Mouse (Mus musculus) hindbrain, embryonic 16.5 days (tissue): ENCODE data around the gene Gm45713. TPM values are rescaled to one million over a fixed set of nuclear protein-coding genes. Genes with fewer than 3 reads are reported as not detected.
A peak's percentile ranks its signal among the peaks of the same experiment; 100 is the strongest.

Source experiments
- ATAC-seq: fragments of 200-750 bp; cut with Nextera tagmentation; 2 replicates; pipeline ENCODE4 v1.8.0; 2017; ENCODE audit warnings: moderate TSS enrichment, moderate library complexity
- H3K27ac ChIP-seq: fragments of 300-500 bp; sonication (generic); 2 replicates; pipeline ENCODE4 v1.5.1; 2014; ENCODE audit warnings: low read depth, mild to moderate bottlenecking, control low read depth, low read length, moderate library complexity
- H3K27me3 ChIP-seq: fragments of 300-500 bp; sonication (generic); replicated peaks from 2 replicates; pipeline ENCODE4 v1.6.1; 2014; ENCODE audit warnings: low read length; ENCODE audit not compliant: control insufficient read depth, insufficient read depth
- H3K36me3 ChIP-seq: fragments of 300-500 bp; sonication (generic); 2 replicates; pipeline ENCODE4 v1.6.1; 2014; ENCODE audit warnings: mild to moderate bottlenecking, low read length, moderate library complexity, mixed read lengths; ENCODE audit not compliant: control insufficient read depth, insufficient read depth
- H3K4me1 ChIP-seq: fragments of 300-500 bp; sonication (generic); 2 replicates; pipeline ENCODE4 v1.6.1; 2014; ENCODE audit warnings: low read depth, low read length; ENCODE audit not compliant: control insufficient read depth, insufficient read depth
- H3K4me2 ChIP-seq: fragments of 300-500 bp; sonication (generic); 2 replicates; pipeline ENCODE4 v1.6.1; 2014; ENCODE audit warnings: mild to moderate bottlenecking, low read length, control low read depth, moderate library complexity
- H3K4me3 ChIP-seq: fragments of 300-500 bp; sonication (generic); 2 replicates; pipeline ENCODE4 v1.5.1; 2014; ENCODE audit warnings: mild to moderate bottlenecking, low read length, control low read depth, moderate library complexity
- H3K9ac ChIP-seq: fragments of 300-500 bp; sonication (generic); 2 replicates; pipeline ENCODE4 v1.6.1; 2014; ENCODE audit warnings: low read depth, mild to moderate bottlenecking, control low read depth, low read length, moderate library complexity
- H3K9me3 ChIP-seq: fragments of 300-500 bp; sonication (generic); 2 replicates; pipeline ENCODE4 v1.6.1; 2014; ENCODE audit warnings: mild to moderate bottlenecking, low read length, moderate library complexity; ENCODE audit not compliant: control insufficient read depth
- whole genome bisulfite sequencing: fragments of 180-500 bp; shearing (Covaris S2); extraction: QIAGEN DNeasy Blood & Tissue Kit; methylation state at CpG from one replicate; pipeline ENCODE4 v1.1.7; 2014; 5-methylcytosine and 5-hydroxymethylcytosine counted together
- polyA plus RNA-seq: library from polyadenylated mRNA; unstranded; fragments of >200 nt; fragmentation: Nextera tagmentation; extraction: Ambion mirVana; gene quantifications from 2 replicates; pipeline ENCODE4 v1.2.1, GENCODE M21; 2015

The Gm45713 gene
- polyA plus RNA-seq, 1 experiment from 2014 or later, result 0.16 TPM

DNA sequence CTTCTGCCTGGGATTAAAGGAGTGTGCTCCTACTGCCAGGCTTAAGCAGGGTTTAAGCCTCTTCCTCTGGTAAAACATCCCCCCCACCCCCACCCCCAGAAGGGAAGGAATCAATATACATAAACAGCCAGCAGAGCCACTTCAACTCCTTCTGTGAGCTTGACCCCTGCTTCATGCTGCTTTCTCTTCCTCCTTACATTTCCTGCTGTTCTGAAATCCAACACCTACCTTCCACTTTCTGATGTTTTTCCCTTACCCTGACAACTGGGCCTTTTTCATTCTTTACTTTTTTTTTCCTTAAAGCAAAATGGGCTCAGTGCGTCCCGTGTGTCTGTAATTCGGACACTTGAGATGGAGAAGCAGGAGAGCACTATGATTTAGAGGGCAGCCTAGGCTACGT is 14.3 kb upstream of the Gm45713 start:
- peaks cover 9% of the 10 kb centered on the region for H3K4me1 ChIP-seq
- no peaks in the 10 kb centered on the region for H3K9me3 ChIP-seq
- H3K36me3 ChIP-seq, result no peaks in the 10 kb centered on the region
- H3K9ac ChIP-seq, result no peak overlapping the region
- WGBS, result 70% methylated on average over 4 of the region's 4 CpGs
- no peak overlapping the region for H3K27ac ChIP-seq
- no peak overlapping the region for H3K4me2 ChIP-seq
- no peaks in the 10 kb centered on the region for H3K27me3 ChIP-seq
- H3K4me3 ChIP-seq, result no peak overlapping the region
- ATAC-seq, result no peak

DNA sequence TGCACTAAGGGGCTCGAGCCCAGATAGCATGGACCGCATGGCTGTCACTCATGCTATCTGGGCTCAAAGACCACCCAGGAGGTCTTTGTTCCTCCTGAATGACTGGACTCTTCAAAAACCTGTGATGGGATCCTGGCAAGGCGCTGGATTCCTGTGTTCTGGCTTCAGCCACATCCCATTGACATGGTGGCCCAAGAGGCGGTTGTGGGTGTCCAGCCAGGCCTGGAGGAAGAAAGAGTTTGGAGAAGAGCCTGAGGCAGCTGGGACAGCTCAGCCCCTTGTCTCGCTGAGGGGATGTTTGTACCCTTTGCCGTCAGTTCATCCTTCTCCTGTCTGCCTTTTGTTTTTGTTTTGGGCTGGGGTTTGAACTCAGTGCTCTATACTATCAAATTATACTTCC is 13.5 kb upstream of the Gm45713 start:
- Histone ChIP-seq H3K36me3 (no peaks in the 10 kb centered on the region), H3K4me3 (no peak overlapping the region), H3K9ac (no peak overlapping the region), H3K27me3 (no peaks in the 10 kb centered on the region), H3K27ac (no peak overlapping the region), H3K9me3 (no peaks in the 10 kb centered on the region), H3K4me1 (peaks cover 5% of the 10 kb centered on the region), H3K4me2 (no peak overlapping the region)
- no peak for ATAC-seq
- 25% methylated on average over 6 of the region's 6 CpGs for WGBS

DNA sequence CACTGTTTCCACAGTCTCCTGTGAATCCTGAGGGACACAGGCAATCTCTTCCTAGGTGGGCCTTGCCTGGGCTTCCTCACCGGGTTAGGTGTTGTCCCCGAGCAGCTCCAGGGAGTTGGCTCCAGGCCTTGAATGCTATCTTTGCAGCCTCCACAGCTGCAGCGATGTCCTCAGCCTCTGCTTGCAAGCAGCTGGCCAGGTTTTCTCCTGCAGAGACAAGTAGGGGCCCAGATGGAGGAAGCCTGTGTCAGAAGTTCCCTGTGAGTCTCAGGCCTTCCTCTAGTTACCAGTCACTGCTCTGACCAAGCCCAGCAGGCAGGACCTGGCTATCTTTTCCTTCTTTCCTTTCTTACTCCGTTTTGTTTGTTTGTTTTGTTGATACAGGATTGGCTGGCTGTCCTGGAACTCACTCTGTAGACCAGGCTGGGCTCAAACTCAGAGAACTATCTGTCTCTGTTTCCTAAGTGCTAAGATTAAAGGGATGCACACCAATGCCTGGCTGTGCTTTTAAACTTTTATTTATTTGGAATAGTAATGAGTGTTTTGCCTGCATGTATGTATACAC is 12.6 kb upstream of the Gm45713 start:
- ATAC-seq, result no peak
- H3K4me2 ChIP-seq, result no peak overlapping the region
- no peaks in the 10 kb centered on the region for H3K36me3 ChIP-seq
- WGBS, result 66% methylated on average over 4 of the region's 4 CpGs
- H3K4me1 ChIP-seq, result peaks cover 4% of the 10 kb centered on the region
- no peaks in the 10 kb centered on the region for H3K27me3 ChIP-seq
- H3K9ac ChIP-seq, result no peak overlapping the region
- no peak overlapping the region for H3K27ac ChIP-seq
- H3K4me3 ChIP-seq, result no peak overlapping the region
- H3K9me3 ChIP-seq, result no peaks in the 10 kb centered on the region

DNA sequence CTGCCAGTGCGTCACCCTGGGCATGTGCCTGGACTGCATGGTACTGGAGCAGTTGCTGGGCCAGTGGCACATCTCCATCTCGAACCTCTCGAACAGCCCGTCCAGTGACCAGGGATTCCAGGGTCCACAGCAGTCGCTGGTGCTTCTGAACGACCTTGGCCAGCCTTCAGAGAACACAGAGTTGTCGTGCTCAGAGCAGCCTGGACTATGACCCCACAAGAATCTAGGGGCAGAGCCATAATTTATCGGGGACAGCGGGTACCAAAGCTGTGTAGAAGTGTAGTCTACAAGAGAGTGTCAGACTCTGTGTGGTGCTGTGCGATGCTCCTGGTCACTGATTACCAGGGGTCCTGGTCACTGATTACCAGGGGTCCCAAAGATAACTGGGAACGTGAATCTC is 11.9 kb upstream of the Gm45713 start:
- H3K4me3 ChIP-seq, result no peak overlapping the region
- H3K27ac ChIP-seq, result no peak overlapping the region
- no peaks in the 10 kb centered on the region for H3K27me3 ChIP-seq
- 89% methylated on average over 11 of the region's 11 CpGs for WGBS
- ATAC-seq, result no peak
- H3K4me1 ChIP-seq, result no peaks in the 10 kb centered on the region; the same call in 1 of the 2 replicates
- H3K36me3 ChIP-seq, result no peaks in the 10 kb centered on the region
- H3K4me2 ChIP-seq, result no peak overlapping the region
- no peaks in the 10 kb centered on the region for H3K9me3 ChIP-seq
- H3K9ac ChIP-seq, result no peak overlapping the region

DNA sequence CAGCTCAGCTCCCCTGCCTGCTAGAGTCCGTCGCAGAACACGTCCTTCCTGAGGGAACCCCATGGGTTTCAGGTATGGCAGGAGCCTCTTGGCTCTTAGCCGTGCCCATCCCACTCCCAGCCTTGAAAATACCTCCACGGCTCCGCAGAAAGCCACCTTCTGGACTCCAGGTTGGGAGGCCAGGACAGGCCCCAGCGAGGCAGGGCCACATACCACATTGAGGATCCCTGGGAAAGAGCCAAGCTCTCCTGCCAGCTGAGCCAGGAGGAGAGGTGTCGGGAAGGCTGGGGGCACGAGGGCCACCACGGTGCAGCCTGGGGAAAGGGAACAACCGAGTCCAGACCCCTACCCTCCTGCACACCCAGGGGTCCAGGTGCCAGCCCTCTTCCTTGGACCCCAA is 11.2 kb upstream of the Gm45713 start:
- H3K4me3 ChIP-seq, result no peak overlapping the region
- no peak overlapping the region for H3K9ac ChIP-seq
- no peaks in the 10 kb centered on the region for H3K27me3 ChIP-seq
- no peaks in the 10 kb centered on the region for H3K36me3 ChIP-seq
- WGBS, result 91% methylated on average over 11 of the region's 11 CpGs
- no peaks in the 10 kb centered on the region; the same call in 1 of the 2 replicates for H3K4me1 ChIP-seq
- no peak for ATAC-seq
- no peaks in the 10 kb centered on the region for H3K9me3 ChIP-seq
- no peak overlapping the region for H3K4me2 ChIP-seq
- H3K27ac ChIP-seq, result no peak overlapping the region

DNA sequence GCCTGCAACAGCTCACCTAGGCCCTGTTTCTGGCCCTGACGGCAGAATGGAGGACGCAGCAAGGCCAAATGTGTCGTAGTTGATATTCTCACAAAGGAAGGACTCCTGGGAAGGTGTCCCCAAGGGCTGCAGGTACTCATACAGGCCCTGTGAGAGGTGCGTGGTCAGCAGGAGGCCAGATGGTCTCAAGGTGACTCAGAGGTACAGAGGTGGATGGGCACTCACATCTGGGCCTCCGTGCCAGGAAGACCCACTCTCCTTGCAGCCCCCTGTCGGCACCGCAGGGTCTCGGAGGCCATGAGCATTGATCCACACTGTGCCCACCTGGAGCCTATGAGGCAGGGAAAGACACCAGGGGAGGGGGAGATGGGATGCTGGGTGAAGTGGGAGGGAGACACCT is 9.4 kb upstream of the Gm45713 start:
- no peak overlapping the region for H3K4me2 ChIP-seq
- no peak overlapping the region for H3K4me3 ChIP-seq
- no peak overlapping the region for H3K9ac ChIP-seq
- H3K27ac ChIP-seq, result no peak overlapping the region
- H3K9me3 ChIP-seq, result no peaks in the 10 kb centered on the region
- 93% methylated on average over 8 of the region's 8 CpGs for WGBS
- no peak for ATAC-seq
- H3K4me1 ChIP-seq, result no peaks in the 10 kb centered on the region
- no peaks in the 10 kb centered on the region for H3K36me3 ChIP-seq
- no peaks in the 10 kb centered on the region for H3K27me3 ChIP-seq

DNA sequence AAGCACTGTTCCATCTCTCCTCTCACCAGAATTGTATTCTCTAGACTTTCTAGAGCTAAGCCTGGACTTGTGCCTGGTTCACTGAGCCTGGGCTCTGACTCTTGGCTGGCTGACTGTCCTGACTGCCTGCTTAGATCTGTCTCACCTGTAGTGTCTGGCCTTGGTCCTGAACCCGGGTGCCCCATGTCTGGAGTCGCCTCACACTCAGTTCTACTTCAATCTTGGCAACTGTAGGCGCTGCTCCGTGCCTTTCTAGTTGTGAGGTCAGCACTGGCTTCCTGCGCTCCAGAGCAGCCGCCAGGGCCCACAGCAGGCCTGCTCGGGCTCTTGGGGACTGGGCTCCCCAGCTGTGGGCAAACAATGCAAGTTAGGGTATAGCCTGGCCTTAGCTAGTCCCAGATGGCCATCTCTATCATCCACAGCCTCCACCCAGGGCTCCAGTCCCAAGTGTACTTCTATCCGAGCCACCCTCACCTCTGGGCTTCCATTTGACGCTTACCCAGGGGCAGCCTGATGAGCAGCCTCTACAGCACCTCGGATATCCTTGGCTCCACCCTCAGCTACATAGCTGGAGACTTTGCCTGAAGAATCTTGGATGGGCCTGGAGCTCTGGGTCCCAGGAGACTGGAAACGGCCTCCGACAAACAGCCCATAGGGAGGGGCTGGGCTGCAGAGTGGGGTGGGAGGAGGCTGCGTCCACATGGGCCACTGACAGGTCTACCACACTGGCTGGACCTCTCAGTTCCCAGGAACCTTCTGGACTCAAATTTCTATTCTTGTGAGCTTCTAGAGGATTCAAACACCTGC is 8.5 kb upstream of the Gm45713 start:
- no peaks in the 10 kb centered on the region for H3K27me3 ChIP-seq
- H3K4me1 ChIP-seq, result no peaks in the 10 kb centered on the region
- no peak overlapping the region for H3K4me3 ChIP-seq
- H3K9ac ChIP-seq, result 0 out of 2 replicates have a peak overlapping the region, but pooled peaks have one; percentile 3
- H3K27ac ChIP-seq, result no peak overlapping the region
- no peak overlapping the region for H3K4me2 ChIP-seq
- no peak for ATAC-seq
- WGBS, result 88% methylated on average over 13 of the region's 13 CpGs
- H3K36me3 ChIP-seq, result no peaks in the 10 kb centered on the region
- H3K9me3 ChIP-seq, result no peaks in the 10 kb centered on the region

DNA sequence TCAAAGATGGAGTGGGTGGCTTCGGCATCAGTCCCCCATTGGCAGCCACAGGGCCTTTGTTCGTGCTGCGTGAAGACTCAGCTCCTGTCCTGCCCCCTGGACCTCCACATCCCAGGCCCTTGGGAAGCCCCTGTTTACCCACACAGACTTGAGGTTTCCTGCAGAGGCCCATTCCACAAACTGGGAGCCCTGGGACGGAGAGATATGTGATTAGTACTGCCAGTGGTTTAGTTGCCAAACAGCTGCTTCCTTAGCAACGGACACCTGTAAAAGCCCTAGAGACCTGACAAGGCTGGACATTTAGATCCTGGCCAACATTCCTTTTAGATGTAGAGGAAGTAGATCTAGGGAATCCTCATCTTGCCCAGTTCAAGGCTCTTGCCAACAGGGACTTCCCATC is 5.9 kb upstream of the Gm45713 start:
- no peaks in the 10 kb centered on the region for H3K36me3 ChIP-seq
- ATAC-seq, result no peak
- H3K4me2 ChIP-seq, result no peak overlapping the region
- H3K27me3 ChIP-seq, result no peaks in the 10 kb centered on the region
- WGBS, result 94% methylated on average over 5 of the region's 5 CpGs
- no peak overlapping the region for H3K4me3 ChIP-seq
- no peaks in the 10 kb centered on the region for H3K4me1 ChIP-seq
- no peak overlapping the region for H3K27ac ChIP-seq
- H3K9ac ChIP-seq, result no peak overlapping the region
- H3K9me3 ChIP-seq, result no peaks in the 10 kb centered on the region

DNA sequence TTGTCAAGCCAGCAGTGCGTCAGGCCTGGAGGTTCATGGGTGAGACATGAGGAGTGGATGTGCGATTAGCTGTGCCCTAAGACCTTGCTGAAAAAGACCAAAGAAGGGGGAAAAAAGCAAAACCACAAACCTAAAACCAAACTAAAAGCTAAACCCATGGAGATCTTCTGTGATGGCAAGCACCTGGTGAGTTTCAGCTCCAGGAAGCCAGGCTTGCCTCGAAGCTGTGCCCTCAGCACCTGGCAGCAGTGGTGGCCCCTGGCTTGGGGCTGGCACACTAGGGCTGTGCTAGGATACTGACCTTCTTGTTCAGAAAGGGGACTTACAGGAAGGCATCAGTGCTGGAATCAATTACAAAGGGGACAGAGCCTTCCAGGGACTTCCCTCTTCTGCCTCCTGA is 5.3 kb upstream of the Gm45713 start:
- no peaks in the 10 kb centered on the region for H3K27me3 ChIP-seq
- no peaks in the 10 kb centered on the region for H3K9me3 ChIP-seq
- ATAC-seq, result no peak
- no peak overlapping the region for H3K4me2 ChIP-seq
- no peaks in the 10 kb centered on the region for H3K36me3 ChIP-seq
- no peaks in the 10 kb centered on the region for H3K4me1 ChIP-seq
- H3K9ac ChIP-seq, result no peak overlapping the region
- no peak overlapping the region for H3K4me3 ChIP-seq
- 87% methylated on average over 3 of the region's 3 CpGs for WGBS
- H3K27ac ChIP-seq, result no peak overlapping the region
